Mouse (Mus musculus) myocyte (in vitro differentiated cells): ENCODE measurements around the gene Polr2m. TPM values are rescaled to one million over a fixed set of nuclear protein-coding genes. Genes with fewer than 3 reads are reported as not detected.

Source experiments
- H3K27me3 ChIP-seq: one replicate; pipeline ENCODE4 v1.6.1; 2011; ENCODE audit not compliant: control insufficient read depth, insufficient read depth, insufficient read length
- H3K36me3 ChIP-seq: one replicate; pipeline ENCODE4 v1.6.1; 2011; ENCODE audit not compliant: control insufficient read depth, insufficient read depth
- H3K4me2 ChIP-seq: one replicate; pipeline ENCODE4 v1.6.1; 2011; ENCODE audit warnings: low read depth, control low read depth
- H3K4me3 ChIP-seq: one replicate; pipeline ENCODE4 v1.5.1; 2011; ENCODE audit warnings: mild to moderate bottlenecking, control low read depth, moderate library complexity
- H3K79me2 ChIP-seq: one replicate; pipeline ENCODE4 v1.6.1; 2011; ENCODE audit not compliant: control insufficient read depth, insufficient read depth
- H3ac ChIP-seq: one replicate; pipeline ENCODE4 v1.6.1; 2011; ENCODE audit not compliant: control insufficient read depth, insufficient read length
- CEBPB ChIP-seq: IDR thresholded peaks from 2 replicates; pipeline ENCODE4 v1.6.1; 2011; ENCODE audit warnings: mild to moderate bottlenecking, moderate library complexity; ENCODE audit not compliant: poor library complexity, insufficient read depth, severe bottlenecking
- E2F4 ChIP-seq: IDR thresholded peaks from one replicate; pipeline ENCODE4 v1.6.1; 2011; ENCODE audit warnings: mild to moderate bottlenecking, control low read depth, moderate library complexity; ENCODE audit not compliant: insufficient read depth
- MAX ChIP-seq: IDR thresholded peaks from one replicate; pipeline ENCODE4 v1.6.1; 2011; ENCODE audit warnings: low read depth, mild to moderate bottlenecking, control low read depth
- MYOD1 ChIP-seq, 3 experiments: IDR thresholded peaks; one replicate each; pipeline ENCODE4 v1.6.1; 2011; ENCODE audit warnings: control low read depth in 2 of 3, low read depth in 2 of 3, mild to moderate bottlenecking in 2 of 3, moderate library complexity in 1 of 3; ENCODE audit not compliant: insufficient read length in 2 of 3, control insufficient read depth in 1 of 3
- MYOG ChIP-seq, 3 experiments: IDR thresholded peaks; one replicate each; pipeline ENCODE4 v1.6.1; 2011; ENCODE audit warnings: control low read depth in 2 of 3, low read depth in 2 of 3, mild to moderate bottlenecking in 2 of 3; ENCODE audit not compliant: insufficient read length in 2 of 3, control insufficient read depth in 1 of 3, insufficient read depth in 1 of 3
- POLR2A ChIP-seq: IDR thresholded peaks from one replicate; pipeline ENCODE4 v1.6.1; 2011; ENCODE audit warnings: low read depth, mild to moderate bottlenecking, control low read depth, moderate library complexity; ENCODE audit not compliant: insufficient read length
- POLR2AphosphoS2 ChIP-seq: IDR thresholded peaks from one replicate; pipeline ENCODE4 v1.6.1; 2011; ENCODE audit warnings: low read depth, control low read depth; ENCODE audit not compliant: insufficient read length
- REST ChIP-seq: IDR thresholded peaks from one replicate; pipeline ENCODE4 v1.6.1; 2011; ENCODE audit warnings: mild to moderate bottlenecking, control low read depth, moderate library complexity; ENCODE audit not compliant: insufficient read depth, insufficient read length
- SRF ChIP-seq: IDR thresholded peaks from one replicate; pipeline ENCODE4 v1.6.1; 2011; ENCODE audit warnings: low read depth; ENCODE audit not compliant: control insufficient read depth, insufficient read length
- TCF12 ChIP-seq: IDR thresholded peaks from one replicate; pipeline ENCODE4 v1.6.1; 2011; ENCODE audit warnings: mild to moderate bottlenecking, control low read depth; ENCODE audit not compliant: poor library complexity, insufficient read depth, severe bottlenecking
- TCF3 ChIP-seq: IDR thresholded peaks from one replicate; pipeline ENCODE4 v1.6.1; 2011; ENCODE audit warnings: low read depth, control low read depth; ENCODE audit not compliant: insufficient read length
- USF1 ChIP-seq: IDR thresholded peaks from one replicate; pipeline ENCODE4 v1.6.1; 2011; ENCODE audit warnings: low read depth, mild to moderate bottlenecking, control low read depth, moderate library complexity
- polyA plus RNA-seq: library from polyadenylated mRNA; unstranded; fragments of >200 nt; fragmentation: generic; extraction: Trizol; gene quantifications from one replicate; pipeline ENCODE4 v1.2.1, GENCODE M21; 2012; ENCODE audit warnings: missing spikeins

Polr2m gene
- polyA plus RNA-seq, 1 experiment, result 146 TPM

- H3K79me2 ChIP-seq, result peaks cover 20% of the 10 kb centered on the region
- no peak overlapping the region for H3ac ChIP-seq
- H3K4me3 ChIP-seq, result no peak overlapping the region
- no peaks in the 10 kb centered on the region for H3K27me3 ChIP-seq
- no peak for TF ChIP-seq MAX
- no peak for TF ChIP-seq MYOG (IDR thresholded peaks at IDR 0.05; ENCODE audit: control insufficient read depth in 1 of 3, insufficient read depth in 1 of 3, insufficient read length in 2 of 3, low read depth in 2 of 3)
- TF ChIP-seq TCF3, result no peak
- no peak for TF ChIP-seq POLR2A
- no peak for TF ChIP-seq CEBPB
- no peak for TF ChIP-seq TCF12
- no peak for TF ChIP-seq POLR2AphosphoS2
- no peak for TF ChIP-seq USF1
- H3K36me3 ChIP-seq, result peaks cover 87% of the 10 kb centered on the region
- no peak overlapping the region for H3K4me2 ChIP-seq
Measured at GRCm38 (mm10) chr9:71478596-71478995, 7.1 kb downstream of the Polr2m start.

GRCm38 (mm10) chr9:71476601-71477000 lies 9.1 kb downstream of the Polr2m start:
- TF ChIP-seq TCF12, result no peak
- no peak for TF ChIP-seq E2F4
- TF ChIP-seq MYOG (IDR thresholded peaks at IDR 0.05; ENCODE audit: control insufficient read depth in 1 of 3, insufficient read depth in 1 of 3, insufficient read length in 2 of 3, low read depth in 2 of 3), result no peak
- TF ChIP-seq TCF3, result no peak
- no peak for TF ChIP-seq POLR2AphosphoS2
- no peak for TF ChIP-seq POLR2A
- no peak for TF ChIP-seq MAX
- TF ChIP-seq USF1, result no peak
- no peak for TF ChIP-seq CEBPB
- Histone ChIP-seq H3K4me2 (no peak overlapping the region), H3K4me3 (no peak overlapping the region), H3K36me3 (peaks cover 67% of the 10 kb centered on the region), H3ac (no peak overlapping the region), H3K27me3 (no peaks in the 10 kb centered on the region), H3K79me2 (peaks cover under 1% of the 10 kb centered on the region)

GRCm38 (mm10) chr9:71475536-71475935 lies 10.2 kb downstream of the Polr2m start:
- no peaks in the 10 kb centered on the region for H3K79me2 ChIP-seq
- H3K36me3 ChIP-seq, result peaks cover 57% of the 10 kb centered on the region
- no peak overlapping the region for H3K4me2 ChIP-seq
- TF ChIP-seq USF1 (no peak), POLR2AphosphoS2 (peak; percentile 57)
- no peak overlapping the region for H3K4me3 ChIP-seq
- H3K27me3 ChIP-seq, result no peaks in the 10 kb centered on the region
- H3ac ChIP-seq, result no peak overlapping the region

- Histone ChIP-seq H3K4me2 (no peak overlapping the region), H3K79me2 (no peaks in the 10 kb centered on the region), H3K27me3 (no peaks in the 10 kb centered on the region), H3K36me3 (no peaks in the 10 kb centered on the region), H3K4me3 (no peak overlapping the region), H3ac (no peak overlapping the region)
- TF ChIP-seq POLR2A (no peak), TCF12 (no peak), REST (no peak), MAX (no peak)
Measured at GRCm38 (mm10) chr9:71467434-71467833, 18.3 kb downstream of the Polr2m start.

GRCm38 (mm10) chr9:71466111-71466510 lies 19.6 kb downstream of the Polr2m start:
- Histone ChIP-seq H3ac (no peak overlapping the region), H3K79me2 (no peaks in the 10 kb centered on the region), H3K4me2 (no peak overlapping the region), H3K36me3 (no peaks in the 10 kb centered on the region), H3K27me3 (no peaks in the 10 kb centered on the region), H3K4me3 (no peak overlapping the region)
- TF ChIP-seq TCF3 (no peak), CEBPB (no peak), USF1 (no peak), POLR2AphosphoS2 (no peak), TCF12 (no peak), E2F4 (no peak), REST (no peak), POLR2A (no peak), MYOD1 (IDR thresholded peaks at IDR 0.05; ENCODE audit: control insufficient read depth in 1 of 3, insufficient read length in 2 of 3, low read depth in 2 of 3) (no peak), SRF (no peak), MYOG (IDR thresholded peaks at IDR 0.05; ENCODE audit: control insufficient read depth in 1 of 3, insufficient read depth in 1 of 3, insufficient read length in 2 of 3, low read depth in 2 of 3) (no peak), MAX (no peak)

- TF ChIP-seq REST, result no peak
- peak; percentile 23 for TF ChIP-seq USF1
Measured at GRCm38 (mm10) chr9:71463072-71463667, 22.6 kb downstream of the Polr2m start.

More at GRCm38 (mm10) chr9:71463072-71463667, 22.6 kb downstream of the Polr2m start:
- H3K4me2 ChIP-seq, result no peak overlapping the region
- no peaks in the 10 kb centered on the region for H3K27me3 ChIP-seq
- no peaks in the 10 kb centered on the region for H3K79me2 ChIP-seq
- no peaks in the 10 kb centered on the region for H3K36me3 ChIP-seq
- no peak overlapping the region for H3K4me3 ChIP-seq
- no peak overlapping the region for H3ac ChIP-seq
